In genomic region chr11:103246731-103247290, GRCm38 (mm10) we compare ENCODE assay signal across 10 mouse cellular contexts. TPM values are rescaled to one million over a fixed set of nuclear protein-coding genes. Genes with fewer than 3 reads are reported as not detected.
DNase-seq lines count a peak whose midpoint lies in the region; ATAC-seq and TF ChIP-seq lines count a peak whose summit lies in the region.
"Had no signal": no experiment of that assay in that cellular context is flagged by ENCODE, and none has a peak within 500 bp of the region (broad histone marks: within the 10 kb centered on the region; RNA-seq: fewer than 3 reads in every experiment).

No protein-coding gene starts in this region.

- no peak for TF ChIP-seq EP300 in lung, postnatal 0 days (IDR thresholded peaks at IDR 0.05)

- DNase-seq in heart, embryonic 10.5 days (ENCODE audit: low spot score): no peak
- no peak for DNase-seq in heart, adult 18-20 months
- DNase-seq in lung, postnatal 0 days (ENCODE audit: low spot score): no peak
- no peak for DNase-seq in lung, postnatal 36 days
- no peak for DNase-seq in hindbrain, embryonic 14.5 days (ENCODE audit: low spot score)
- peak; percentile 17 for DNase-seq in retina, embryonic 14.5 days (ENCODE audit: low spot score)
- no peak for DNase-seq in B cell, adult 2 months
- DNase-seq in adrenal gland, adult (ENCODE audit: inconsistent age in 2 of 2, low spot score in 1 of 2): no peak

- H3K36me3 ChIP-seq in heart, embryonic 10.5 days: no peaks in the 10 kb centered on the region
- no peaks in the 10 kb centered on the region for H3K36me3 ChIP-seq in lung, postnatal 0 days (ENCODE audit: insufficient read depth, low read length)
- H3K36me3 ChIP-seq in hindbrain, embryonic 14.5 days (replicated peaks; ENCODE audit: control insufficient read depth, insufficient read depth): no peaks in the 10 kb centered on the region

- no peaks in the 10 kb centered on the region for H3K9me3 ChIP-seq in heart, embryonic 10.5 days
- no peaks in the 10 kb centered on the region for H3K9me3 ChIP-seq in lung, postnatal 0 days (ENCODE audit: low read length)
- H3K9me3 ChIP-seq in hindbrain, embryonic 14.5 days (ENCODE audit: control insufficient read depth, low read length): no peaks in the 10 kb centered on the region

- H3K9ac ChIP-seq in lung, postnatal 0 days (replicated peaks; ENCODE audit: low read depth): no peak overlapping the region
- no peak overlapping the region for H3K9ac ChIP-seq in hindbrain, embryonic 14.5 days
- H3K9ac ChIP-seq: liver, embryonic 14.5 days had no signal

- TF ChIP-seq CTCF in lung, postnatal 0 days (IDR thresholded peaks at IDR 0.05): no peak

- peak overlapping the region; percentile 56 for H3K27ac ChIP-seq in heart, embryonic 10.5 days
- H3K27ac ChIP-seq in lung, postnatal 0 days (ENCODE audit: low read length): peak overlapping the region; percentile 66
- H3K27ac ChIP-seq in hindbrain, embryonic 14.5 days: 0 out of 2 replicates have a peak overlapping the region, but pooled peaks have one; percentile 49
- H3K27ac ChIP-seq: liver, embryonic 14.5 days had no signal

- 84% methylated on average over 4 of the region's 4 CpGs for WGBS in heart, embryonic 10.5 days
- 38% methylated on average over 4 of the region's 4 CpGs for WGBS in lung, postnatal 0 days
- WGBS in hindbrain, embryonic 14.5 days: 67% methylated on average over 4 of the region's 4 CpGs

- H3K4me3 ChIP-seq in heart, embryonic 10.5 days: no peak overlapping the region
- H3K4me3 ChIP-seq in lung, postnatal 0 days (ENCODE audit: low read depth, low read length): no peak overlapping the region
- no peak overlapping the region for H3K4me3 ChIP-seq in hindbrain, embryonic 14.5 days (replicated peaks; ENCODE audit: low read length)

- no peak overlapping the region for H3K4me2 ChIP-seq in lung, postnatal 0 days (replicated peaks; ENCODE audit: low read depth, low read length)
- H3K4me2 ChIP-seq in hindbrain, embryonic 14.5 days (replicated peaks): no peak overlapping the region

- ATAC-seq in lung, postnatal 0 days: no peak
- ATAC-seq in hindbrain, embryonic 14.5 days (ENCODE audit: low FRiP score): no peak

- H3K4me1 ChIP-seq in heart, embryonic 10.5 days: peaks cover 26% of the 10 kb centered on the region
- H3K4me1 ChIP-seq in lung, postnatal 0 days (ENCODE audit: insufficient read depth, low read depth, low read length): peaks cover 18% of the 10 kb centered on the region; the same call in 1 of the 2 replicates
- peaks cover 24% of the 10 kb centered on the region for H3K4me1 ChIP-seq in hindbrain, embryonic 14.5 days (replicated peaks; ENCODE audit: control insufficient read depth, insufficient read depth, low read length)

- no peaks in the 10 kb centered on the region for H3K27me3 ChIP-seq in heart, embryonic 10.5 days (ENCODE audit: insufficient read depth, poor library complexity, severe bottlenecking)
- H3K27me3 ChIP-seq in lung, postnatal 0 days (replicated peaks; ENCODE audit: insufficient read depth, low read length): no peaks in the 10 kb centered on the region
- no peaks in the 10 kb centered on the region for H3K27me3 ChIP-seq in hindbrain, embryonic 14.5 days (ENCODE audit: control insufficient read depth, insufficient read depth, low read length)

RNA-seq across cellular contexts. Expression of gene Map3k14, which starts 20.5 kb away (rescaled TPM):
- polyA plus RNA-seq in heart, embryonic 10.5 days (2016; fragmentation: Nextera tagmentation; extraction: Ambion mirVana): 1.7 and 2.1 TPM in 2 replicates
- total RNA-seq in heart, adult 18-20 months (2021): 1 to 10 TPM; 2.5 to 3.0 TPM
- polyA plus RNA-seq in lung, postnatal 0 days (2015; fragmentation: Nextera tagmentation; extraction: Ambion mirVana): 2.6 and 4.0 TPM in 2 replicates
- polyA plus RNA-seq in hindbrain, embryonic 14.5 days (2014; fragmentation: Nextera tagmentation; extraction: Ambion mirVana): 2.9 and 4.0 TPM in 2 replicates

RNA-seq across cellular contexts. Expression of gene Spata32, which starts 28.6 kb away (rescaled TPM):
- not detected in 2 replicates for polyA plus RNA-seq in heart, embryonic 10.5 days (2016; fragmentation: Nextera tagmentation; extraction: Ambion mirVana)
- not detected for total RNA-seq in heart, adult 18-20 months (2021)
- not detected in 2 replicates for polyA plus RNA-seq in lung, postnatal 0 days (2015; fragmentation: Nextera tagmentation; extraction: Ambion mirVana)
- polyA plus RNA-seq in hindbrain, embryonic 14.5 days (2014; fragmentation: Nextera tagmentation; extraction: Ambion mirVana): 0.29 and 0.31 TPM in 2 replicates
- total RNA-seq: adrenal gland, postnatal 36 days had no signal
- polyA plus RNA-seq: liver, embryonic 14.5 days had no signal

RNA-seq across cellular contexts. Expression of gene 1700023F06Rik, which starts 38.5 kb away (rescaled TPM):
- 0.35 TPM in 1 of 2 replicates, not detected in the other for polyA plus RNA-seq in heart, embryonic 10.5 days (2016; fragmentation: Nextera tagmentation; extraction: Ambion mirVana)
- not detected for total RNA-seq in heart, adult 18-20 months (2021)
- polyA plus RNA-seq in lung, postnatal 0 days (2015; fragmentation: Nextera tagmentation; extraction: Ambion mirVana): 0.38 and 0.44 TPM in 2 replicates
- 1.9 TPM in 2 replicates for polyA plus RNA-seq in hindbrain, embryonic 14.5 days (2014; fragmentation: Nextera tagmentation; extraction: Ambion mirVana)
- total RNA-seq: adrenal gland, postnatal 36 days had no signal
- polyA plus RNA-seq: liver, embryonic 14.5 days had no signal
